Mouse (Mus musculus): ENCODE data around the gene Trim75. TPM values are rescaled to one million over a fixed set of nuclear protein-coding genes. Genes with fewer than 3 reads are reported as not detected.

Trim75 gene
- polyA plus RNA-seq, 1 experiment from 2014 or later, result not detected

DNA sequence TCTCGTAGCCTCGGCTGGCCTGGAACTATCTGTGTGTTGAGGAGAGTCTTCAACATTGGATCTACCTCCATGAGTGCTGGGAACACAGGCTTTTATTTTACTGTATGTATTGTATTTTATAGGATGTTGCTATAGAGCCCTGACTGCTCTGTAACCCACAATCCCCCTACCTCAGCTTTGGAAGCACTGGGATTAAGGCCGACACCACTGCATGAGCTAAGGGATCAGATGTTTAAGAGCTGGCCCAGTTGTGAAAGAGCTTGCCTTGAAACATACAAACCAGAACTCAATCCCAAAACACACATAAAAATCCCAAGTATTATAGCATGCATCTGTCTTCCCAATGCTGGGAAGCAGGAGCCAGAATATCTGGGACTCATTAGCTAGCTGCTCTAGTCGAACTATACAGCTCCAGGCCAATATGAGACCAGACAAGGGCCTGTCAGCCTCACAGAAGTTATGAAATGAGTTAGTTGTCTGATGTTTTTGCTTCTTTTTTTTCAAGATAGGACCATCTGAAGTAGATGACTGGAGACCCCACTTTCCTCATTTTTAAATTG lies 11.3 kb upstream of the Trim75 start:
- Histone ChIP-seq H3K4me2 (no peak overlapping the region), H3K27ac (no peak overlapping the region), H3K36me3 (no peaks in the 10 kb centered on the region), H3K4me1 (replicated peaks) (no peaks in the 10 kb centered on the region), H3K4me3 (no peak overlapping the region), H3K27me3 (no peaks in the 10 kb centered on the region), H3K9ac (no peak overlapping the region), H3K9me3 (replicated peaks) (no peaks in the 10 kb centered on the region)
- ATAC-seq (replicated peaks; ENCODE audit: insufficient number of reproducible peaks, insufficient read depth, low FRiP score, low read depth), result no peak
- 83% methylated on average over 4 of the region's 4 CpGs for WGBS

GRCm38 (mm10) chr8:64983150-64983897 lies 4.3 kb downstream of the Trim75 start:
- ATAC-seq (replicated peaks; ENCODE audit: insufficient number of reproducible peaks, insufficient read depth, low FRiP score, low read depth), result no peak
- no peak overlapping the region for H3K27ac ChIP-seq
- H3K4me3 ChIP-seq, result no peak overlapping the region
- no peaks in the 10 kb centered on the region for H3K4me1 ChIP-seq (replicated peaks)
- WGBS, result 69% methylated on average over 20 of the region's 20 CpGs
- no peaks in the 10 kb centered on the region for H3K36me3 ChIP-seq
- H3K27me3 ChIP-seq, result no peaks in the 10 kb centered on the region
- no peak overlapping the region for H3K4me2 ChIP-seq
- no peaks in the 10 kb centered on the region for H3K9me3 ChIP-seq (replicated peaks)
- H3K9ac ChIP-seq, result no peak overlapping the region

DNA sequence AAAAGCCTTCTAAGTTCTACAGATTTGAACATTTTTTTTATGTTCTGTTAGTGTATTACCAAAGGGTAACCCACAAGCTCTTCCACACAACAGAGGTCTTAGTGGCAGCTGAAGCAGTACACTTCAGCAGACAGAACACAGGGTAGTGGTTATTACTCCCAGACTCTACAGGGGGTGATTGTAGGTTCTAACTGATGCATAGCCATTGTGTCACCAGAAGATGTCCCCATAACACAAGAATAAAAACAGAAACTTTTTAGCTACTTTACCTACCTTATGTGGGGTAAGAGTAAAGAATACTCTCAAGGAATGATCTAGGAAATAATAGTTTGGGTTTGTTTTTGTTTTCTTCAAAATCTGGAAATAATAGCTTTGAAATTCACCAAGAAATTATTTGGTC lies 24.8 kb downstream of the Trim75 start:
- Histone ChIP-seq H3K36me3 (peaks cover 3% of the 10 kb centered on the region; the same call in 1 of the 2 replicates), H3K4me1 (replicated peaks) (no peaks in the 10 kb centered on the region), H3K27ac (no peak overlapping the region), H3K9ac (no peak overlapping the region), H3K4me3 (no peak overlapping the region), H3K27me3 (no peaks in the 10 kb centered on the region), H3K9me3 (replicated peaks) (no peaks in the 10 kb centered on the region), H3K4me2 (no peak overlapping the region)
- ATAC-seq (replicated peaks; ENCODE audit: insufficient number of reproducible peaks, insufficient read depth, low FRiP score, low read depth), result no peak

DNA sequence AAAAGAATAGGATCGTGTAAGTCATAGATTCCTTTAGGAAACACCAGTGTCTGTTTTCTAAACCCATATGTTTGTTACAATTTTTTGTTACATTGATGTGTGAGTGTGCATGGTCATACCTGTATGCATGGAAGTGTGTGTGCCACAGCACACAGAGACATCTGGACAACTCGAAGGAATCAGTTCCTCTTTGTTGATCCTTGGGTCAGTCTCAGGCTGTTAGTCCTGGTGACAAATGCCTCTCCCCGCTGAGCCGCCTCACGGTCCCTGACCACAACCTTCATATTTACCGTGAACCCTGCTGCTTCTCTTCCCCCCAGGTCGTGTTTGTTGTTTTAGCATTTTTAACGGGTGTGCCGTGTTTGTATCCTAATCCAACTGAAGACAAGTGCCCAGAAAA lies 28.6 kb downstream of the Trim75 start:
- ATAC-seq (replicated peaks; ENCODE audit: insufficient number of reproducible peaks, insufficient read depth, low FRiP score, low read depth), result no peak
- 85% methylated on average over 9 of the region's 9 CpGs for WGBS
- Histone ChIP-seq H3K4me2 (no peak overlapping the region), H3K27me3 (no peaks in the 10 kb centered on the region), H3K9ac (no peak overlapping the region), H3K4me3 (no peak overlapping the region), H3K27ac (no peak overlapping the region), H3K9me3 (replicated peaks) (no peaks in the 10 kb centered on the region), H3K36me3 (peaks cover 7% of the 10 kb centered on the region; the same call in 1 of the 2 replicates), H3K4me1 (replicated peaks) (no peaks in the 10 kb centered on the region)

GRCm38 (mm10) chr8:64952101-64952500 lies 35.5 kb downstream of the Trim75 start:
- H3K27me3 ChIP-seq, result no peaks in the 10 kb centered on the region
- H3K4me3 ChIP-seq, result no peak overlapping the region
- 92% methylated on average over 6 of the region's 6 CpGs for WGBS
- H3K27ac ChIP-seq, result no peak overlapping the region
- no peaks in the 10 kb centered on the region for H3K4me1 ChIP-seq (replicated peaks)
- no peak for ATAC-seq (replicated peaks; ENCODE audit: insufficient number of reproducible peaks, insufficient read depth, low FRiP score, low read depth)
- H3K9ac ChIP-seq, result no peak overlapping the region
- H3K9me3 ChIP-seq (replicated peaks), result no peaks in the 10 kb centered on the region
- no peak overlapping the region for H3K4me2 ChIP-seq
- H3K36me3 ChIP-seq, result no peaks in the 10 kb centered on the region

GRCm38 (mm10) chr8:64948371-64948770 lies 39.3 kb downstream of the Trim75 start:
- 86% methylated on average over 1 of the region's 1 CpGs for WGBS
- Histone ChIP-seq H3K9me3 (replicated peaks) (no peaks in the 10 kb centered on the region), H3K4me3 (no peak overlapping the region), H3K36me3 (no peaks in the 10 kb centered on the region), H3K9ac (no peak overlapping the region), H3K27me3 (no peaks in the 10 kb centered on the region), H3K4me2 (no peak overlapping the region), H3K27ac (no peak overlapping the region), H3K4me1 (replicated peaks) (0 out of 2 replicates have a peak, but pooled peaks cover 3% of the 10 kb centered on the region)
- ATAC-seq (replicated peaks; ENCODE audit: insufficient number of reproducible peaks, insufficient read depth, low FRiP score, low read depth), result no peak

DNA sequence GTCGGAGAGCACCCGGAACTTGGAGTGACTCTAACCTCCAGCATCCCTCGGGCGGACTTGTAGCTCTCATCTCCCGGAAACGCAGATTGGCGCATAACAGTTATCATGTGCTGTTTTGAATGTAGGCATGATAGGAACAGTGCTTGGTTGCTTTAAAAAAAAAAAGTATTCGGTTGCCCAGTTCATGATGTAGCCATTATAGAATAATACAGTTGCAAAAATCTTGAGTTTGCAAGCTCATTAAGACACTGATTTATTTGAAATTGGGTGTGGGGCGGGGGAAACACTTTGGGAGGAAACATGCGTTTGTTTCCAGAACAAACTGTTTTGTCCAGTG lies 40.0 kb downstream of the Trim75 start:
- peak overlapping the region; percentile 94 for H3K4me3 ChIP-seq
- 0 out of 2 replicates have a peak, but pooled peaks cover 3% of the 10 kb centered on the region for H3K4me1 ChIP-seq (replicated peaks)
- no peak for ATAC-seq (replicated peaks; ENCODE audit: insufficient number of reproducible peaks, insufficient read depth, low FRiP score, low read depth)
- H3K9me3 ChIP-seq (replicated peaks), result no peaks in the 10 kb centered on the region
- H3K27ac ChIP-seq, result peak overlapping the region; percentile 93
- WGBS, result 8% methylated on average over 10 of the region's 10 CpGs
- H3K27me3 ChIP-seq, result peaks cover 3% of the 10 kb centered on the region; the same call in 1 of the 2 replicates
- H3K9ac ChIP-seq, result peak overlapping the region; percentile 77
- H3K4me2 ChIP-seq, result peak overlapping the region; percentile 66
- no peaks in the 10 kb centered on the region for H3K36me3 ChIP-seq

DNA sequence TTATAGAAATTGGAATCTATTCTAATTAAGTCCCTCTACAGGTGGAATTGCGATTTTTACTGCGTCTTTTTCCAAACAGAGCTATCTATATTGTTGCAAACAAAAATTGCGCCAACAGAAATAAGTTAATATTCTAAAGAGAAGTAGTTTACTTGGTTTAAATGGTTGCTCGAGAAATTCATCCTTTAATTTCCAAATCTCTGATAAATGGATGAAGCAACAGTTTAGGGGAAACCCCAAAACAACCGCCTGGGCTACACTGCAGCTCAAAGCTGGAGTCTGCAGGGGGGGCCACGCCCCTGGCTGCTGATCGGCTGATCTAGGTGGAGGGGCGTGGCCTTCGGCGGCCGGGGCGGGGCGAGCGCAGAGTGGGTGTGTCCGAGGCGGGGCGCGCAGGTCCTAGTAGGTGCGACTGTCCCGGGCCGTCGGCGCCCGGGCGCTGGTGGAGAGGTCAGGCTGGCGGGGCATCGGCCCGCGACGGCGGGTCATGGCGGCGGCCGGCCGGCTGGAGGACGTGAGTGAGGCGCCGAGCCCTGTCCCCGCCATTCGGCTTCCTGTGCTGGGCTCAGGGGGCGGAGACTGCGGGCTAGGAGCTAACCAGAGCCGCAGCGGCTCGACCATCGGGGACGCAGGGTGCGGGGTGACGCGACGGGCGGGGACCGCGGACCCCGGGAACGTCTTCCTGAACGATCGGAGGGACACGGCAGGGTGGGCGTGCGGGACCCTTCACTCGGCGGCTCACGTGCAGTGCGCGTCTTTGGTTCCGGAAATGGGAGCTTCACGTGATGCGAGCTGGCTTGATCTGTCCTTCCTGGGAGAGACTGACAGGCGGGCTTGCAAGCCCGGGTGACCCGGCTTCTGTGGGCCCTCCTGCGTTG lies 40.6 kb downstream of the Trim75 start, which contains the start of gene Tmem192:
Gene Tmem192 (plus strand): TSS at position 366 of the 878 bp plus-strand sequence.
- 1% methylated on average over 73 of the region's 73 CpGs for WGBS
- H3K9ac ChIP-seq, result peak within 1 kb of the TSS; percentile 77
- peak within 1 kb of the TSS; percentile 94 for H3K4me3 ChIP-seq
- peak within 1 kb of the TSS; percentile 66 for H3K4me2 ChIP-seq
- peaks cover 4% of the 10 kb centered on the region; the same call in 1 of the 2 replicates for H3K27me3 ChIP-seq
- ATAC-seq (replicated peaks; ENCODE audit: insufficient number of reproducible peaks, insufficient read depth, low FRiP score, low read depth), result peak; percentile 94
- H3K9me3 ChIP-seq (replicated peaks), result no peaks in the 10 kb centered on the region
- no peaks in the 10 kb centered on the region for H3K36me3 ChIP-seq
- H3K4me1 ChIP-seq (replicated peaks), result 0 out of 2 replicates have a peak, but pooled peaks cover 3% of the 10 kb centered on the region
- peak within 1 kb of the TSS; percentile 93 for H3K27ac ChIP-seq

- H3K4me3 ChIP-seq, result peak overlapping the region; percentile 27
- no peak overlapping the region for H3K9ac ChIP-seq
- H3K4me1 ChIP-seq (replicated peaks), result 0 out of 2 replicates have a peak, but pooled peaks cover 3% of the 10 kb centered on the region
- no peaks in the 10 kb centered on the region for H3K9me3 ChIP-seq (replicated peaks)
- no peak overlapping the region for H3K27ac ChIP-seq
- peak overlapping the region; percentile 66 for H3K4me2 ChIP-seq
- H3K27me3 ChIP-seq, result peaks cover 4% of the 10 kb centered on the region; the same call in 1 of the 2 replicates
- ATAC-seq (replicated peaks; ENCODE audit: insufficient number of reproducible peaks, insufficient read depth, low FRiP score, low read depth), result no peak
- no peaks in the 10 kb centered on the region for H3K36me3 ChIP-seq
- 46% methylated on average over 8 of the region's 8 CpGs for WGBS
Measured at GRCm38 (mm10) chr8:64946441-64946819, 41.2 kb downstream of the Trim75 start.

DNA sequence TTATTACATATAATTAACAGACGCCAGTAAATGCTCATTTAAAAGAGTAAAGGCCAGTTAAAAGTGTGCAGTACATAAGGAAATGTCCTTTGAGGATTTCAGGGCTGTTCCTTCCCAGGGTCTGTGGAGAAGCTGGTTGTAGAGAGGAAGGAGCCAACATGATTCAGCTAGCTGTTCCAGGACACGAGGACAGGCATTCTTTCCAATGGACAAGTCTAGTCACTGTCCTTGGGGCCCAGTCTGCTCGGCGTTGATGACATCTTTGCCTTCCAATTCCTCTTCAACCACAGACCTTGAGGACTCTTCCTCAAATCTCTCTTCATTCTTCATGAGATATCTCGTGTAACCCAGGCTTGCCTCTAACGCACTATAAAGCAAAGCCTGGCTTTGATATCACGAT lies 42.0 kb downstream of the Trim75 start:
- no peak for ATAC-seq (replicated peaks; ENCODE audit: insufficient number of reproducible peaks, insufficient read depth, low FRiP score, low read depth)
- Histone ChIP-seq H3K27ac (no peak overlapping the region), H3K9ac (no peak overlapping the region), H3K27me3 (peaks cover 4% of the 10 kb centered on the region; the same call in 1 of the 2 replicates), H3K36me3 (no peaks in the 10 kb centered on the region), H3K4me1 (replicated peaks) (0 out of 2 replicates have a peak, but pooled peaks cover 3% of the 10 kb centered on the region), H3K4me3 (no peak overlapping the region), H3K4me2 (no peak overlapping the region), H3K9me3 (replicated peaks) (no peaks in the 10 kb centered on the region)
- 67% methylated on average over 7 of the region's 7 CpGs for WGBS

DNA sequence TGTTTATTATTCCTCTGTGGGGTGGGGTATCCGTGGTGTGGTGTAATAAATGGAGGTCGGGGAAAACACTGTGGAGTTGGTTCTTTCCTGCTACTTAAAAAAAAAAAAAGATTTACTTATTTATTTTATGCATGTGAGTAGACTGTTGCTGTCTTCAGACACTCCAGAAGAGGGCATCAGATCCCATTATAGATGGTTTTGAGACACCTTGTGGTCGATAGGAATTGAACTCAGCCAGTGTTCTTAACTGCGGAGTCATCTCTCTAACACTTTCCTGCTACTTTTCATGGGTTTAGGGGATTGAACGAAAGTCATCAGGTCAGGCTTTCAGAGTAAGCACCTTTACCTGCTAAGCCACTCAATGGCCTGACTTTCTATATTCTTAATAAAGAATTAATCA lies 42.8 kb downstream of the Trim75 start:
- Histone ChIP-seq H3K36me3 (no peaks in the 10 kb centered on the region), H3K27ac (no peak overlapping the region), H3K4me2 (no peak overlapping the region), H3K9ac (no peak overlapping the region), H3K4me3 (no peak overlapping the region), H3K27me3 (peaks cover 4% of the 10 kb centered on the region; the same call in 1 of the 2 replicates), H3K4me1 (replicated peaks) (0 out of 2 replicates have a peak, but pooled peaks cover 3% of the 10 kb centered on the region), H3K9me3 (replicated peaks) (no peaks in the 10 kb centered on the region)
- ATAC-seq (replicated peaks; ENCODE audit: insufficient number of reproducible peaks, insufficient read depth, low FRiP score, low read depth), result no peak
- WGBS, result 23% methylated on average over 5 of the region's 5 CpGs
